Mouse (Mus musculus): ENCODE measurements around the gene Hnrnpul2. TPM values are rescaled to one million over a fixed set of nuclear protein-coding genes. Genes with fewer than 3 reads are reported as not detected.

Gene Hnrnpul2
- total RNA-seq (2021), result 10 to 100 TPM; 98.6 to 98.9 TPM

- peak; percentile 97 to 99 for DNase-seq (ENCODE audit: extremely low spot score in 1 of 2, low spot score in 2 of 2)
- intact Hi-C loops (cut with DNase I), result loop anchor here (5.0 kb wide), 1 partner anchor 48 kb away; the partner anchor contains the start of genes Tmem179b and Tmem223
These were observed at the start of gene Hnrnpul2 for GRCm38 (mm10) chr19:8819596-8820423. Gene Hnrnpul2, plus strand, starts transcription at chr19:8820010.

GRCm38 (mm10) chr19:8770567-8771270, 49.1 kb upstream of the Hnrnpul2 start, which contains the start of gene Tmem223:
Gene Tmem223, plus strand, starts transcription at chr19:8770996.
- intact Hi-C loops (cut with DNase I), result loop anchor here (5.0 kb wide), 1 partner anchor 47 kb away; the partner anchor contains the start of gene Ttc9c

GRCm38 (mm10) chr19:8772996-8773395, 46.8 kb upstream of the Hnrnpul2 start:
- intact Hi-C loops (cut with DNase I), result loop anchor here (5.0 kb wide), 1 partner anchor 44 kb away; the partner anchor contains the start of gene Ttc9c

More at GRCm38 (mm10) chr19:8770567-8771270, 49.1 kb upstream of the Hnrnpul2 start, which contains the start of gene Tmem223:
- peak; percentile 69 to 89 for DNase-seq (ENCODE audit: extremely low spot score in 1 of 2, low spot score in 2 of 2)

GRCm38 (mm10) chr19:8773409-8773808, 46.4 kb upstream of the Hnrnpul2 start:
- intact Hi-C loops (cut with DNase I), result loop anchor here (5.0 kb wide), 1 partner anchor 44 kb away; the partner anchor contains the start of gene Ttc9c
- DNase-seq (ENCODE audit: extremely low spot score in 1 of 2, low spot score in 2 of 2), result no peak

More at GRCm38 (mm10) chr19:8772996-8773395, 46.8 kb upstream of the Hnrnpul2 start:
- no peak for DNase-seq (ENCODE audit: extremely low spot score in 1 of 2, low spot score in 2 of 2)

GRCm38 (mm10) chr19:8774086-8774835, 45.5 kb upstream of the Hnrnpul2 start, which contains the start of gene Tmem179b:
Gene Tmem179b, minus strand, starts transcription at chr19:8774467.
- intact Hi-C loops (cut with DNase I), result loop anchor here (5.0 kb wide), 1 partner anchor 43 kb away; the partner anchor contains the start of gene Ttc9c
- DNase-seq (ENCODE audit: extremely low spot score in 1 of 2, low spot score in 2 of 2), result peak; percentile 92 to 97

GRCm38 (mm10) chr19:8774951-8775421, 44.8 kb upstream of the Hnrnpul2 start:
- intact Hi-C loops (cut with DNase I), result loop anchor here (5.0 kb wide), 1 partner anchor 42 kb away; the partner anchor contains the start of gene Ttc9c
- no peak for DNase-seq (ENCODE audit: extremely low spot score in 1 of 2, low spot score in 2 of 2)

- intact Hi-C loops (cut with DNase I), result no loop called here
- peak; percentile 92 to 93 for DNase-seq (ENCODE audit: extremely low spot score in 1 of 2, low spot score in 2 of 2)
These were observed 33.6 kb upstream of the Hnrnpul2 start, which contains the start of gene Taf6l for GRCm38 (mm10) chr19:8786008-8786781. Gene Taf6l, minus strand, starts transcription at chr19:8786417.

GRCm38 (mm10) chr19:8788521-8788920, 31.3 kb upstream of the Hnrnpul2 start:
- intact Hi-C loops (cut with DNase I), result no loop called here
- no peak for DNase-seq (ENCODE audit: extremely low spot score in 1 of 2, low spot score in 2 of 2)

- intact Hi-C loops (cut with DNase I), result no loop called here
- no peak for DNase-seq (ENCODE audit: extremely low spot score in 1 of 2, low spot score in 2 of 2)
These were observed 30.6 kb upstream of the Hnrnpul2 start for GRCm38 (mm10) chr19:8789171-8789570.

GRCm38 (mm10) chr19:8790171-8790570, 29.6 kb upstream of the Hnrnpul2 start:
- no peak for DNase-seq (ENCODE audit: extremely low spot score in 1 of 2, low spot score in 2 of 2)
- intact Hi-C loops (cut with DNase I), result no loop called here

- intact Hi-C loops (cut with DNase I), result no loop called here
- DNase-seq (ENCODE audit: extremely low spot score in 1 of 2, low spot score in 2 of 2), result peak; percentile 87 to 94
These were observed 21.4 kb upstream of the Hnrnpul2 start, which contains the start of gene Polr2g for GRCm38 (mm10) chr19:8798264-8798946. Gene Polr2g, minus strand, starts transcription at chr19:8798577.

- intact Hi-C loops (cut with DNase I), result no loop called here
- DNase-seq (ENCODE audit: extremely low spot score in 1 of 2, low spot score in 2 of 2), result no peak
These were observed 20.9 kb upstream of the Hnrnpul2 start for GRCm38 (mm10) chr19:8798947-8799315.

GRCm38 (mm10) chr19:8802130-8802821, 17.5 kb upstream of the Hnrnpul2 start, which contains the start of gene Zbtb3:
Gene Zbtb3, plus strand, starts transcription at chr19:8802555.
- intact Hi-C loops (cut with DNase I), result no loop called here
- peak; percentile 97 to 98 for DNase-seq (ENCODE audit: extremely low spot score in 1 of 2, low spot score in 2 of 2)

- DNase-seq (ENCODE audit: extremely low spot score in 1 of 2, low spot score in 2 of 2), result no peak
- intact Hi-C loops (cut with DNase I), result no loop called here
These were observed 16.5 kb upstream of the Hnrnpul2 start for GRCm38 (mm10) chr19:8803204-8803780.

- intact Hi-C loops (cut with DNase I), result no loop called here
- DNase-seq (ENCODE audit: extremely low spot score in 1 of 2, low spot score in 2 of 2), result no peak
These were observed 15.7 kb upstream of the Hnrnpul2 start for GRCm38 (mm10) chr19:8803879-8804660.

Data from left cerebral cortex, postnatal 10 days (tissue).